Mouse (Mus musculus) megakaryocyte, embryonic 14.5 days (primary cell): ENCODE measurements at regions not wholly inside any gene's neighbourhood (a gene's known extent, or its start where the extent isn't known, plus 50 kb on each side); places are given as distances from the start of the nearest gene placed in this dataset.

Experiments
- FLI1 ChIP-seq: IDR thresholded peaks from 2 replicates; pipeline ENCODE4 v1.6.1; 2012; ENCODE audit warnings: low read length, inconsistent platforms, mixed read lengths
- GATA1 ChIP-seq: IDR thresholded peaks from 3 replicates; pipeline ENCODE4 v1.6.1; 2012; ENCODE audit warnings: mixed read lengths, low read length, inconsistent platforms, borderline replicate concordance

- no peak for TF ChIP-seq GATA1
- TF ChIP-seq FLI1 = no peak
These were observed 304.1 kb downstream of the Gm10295 start for GRCm38 (mm10) chr7:71047201-71047600.
